Mouse (Mus musculus): ENCODE data around the gene Endov.

Endov gene

GRCm38 (mm10) chr11:119516677-119517361 lies 25.7 kb downstream of the Endov start:
- DNase-seq (ENCODE audit: low spot score), result no peak

- no peak for DNase-seq (ENCODE audit: low spot score)
These were observed 28.2 kb downstream of the Endov start for GRCm38 (mm10) chr11:119519387-119519786.

GRCm38 (mm10) chr11:119520005-119520712 lies 29.0 kb downstream of the Endov start:
- DNase-seq (ENCODE audit: low spot score), result no peak

GRCm38 (mm10) chr11:119520713-119521063 lies 29.5 kb downstream of the Endov start:
- no peak for DNase-seq (ENCODE audit: low spot score)

GRCm38 (mm10) chr11:119521920-119522710 lies 31.0 kb downstream of the Endov start:
- no peak for DNase-seq (ENCODE audit: low spot score)

GRCm38 (mm10) chr11:119522779-119523178 lies 31.6 kb downstream of the Endov start:
- no peak for DNase-seq (ENCODE audit: low spot score)

GRCm38 (mm10) chr11:119523392-119523791 lies 32.2 kb downstream of the Endov start:
- DNase-seq (ENCODE audit: low spot score), result no peak

GRCm38 (mm10) chr11:119524545-119524949 lies 33.4 kb downstream of the Endov start:
- peak; percentile 39 for DNase-seq (ENCODE audit: low spot score)

GRCm38 (mm10) chr11:119526068-119526966 lies 35.2 kb downstream of the Endov start:
- no peak for DNase-seq (ENCODE audit: low spot score)

- no peak for DNase-seq (ENCODE audit: low spot score)
These were observed 37.8 kb downstream of the Endov start for GRCm38 (mm10) chr11:119528930-119529329.

- DNase-seq (ENCODE audit: low spot score), result no peak
These were observed 41.3 kb downstream of the Endov start for GRCm38 (mm10) chr11:119532460-119532859.

GRCm38 (mm10) chr11:119533745-119534144 lies 42.6 kb downstream of the Endov start:
- no peak for DNase-seq (ENCODE audit: low spot score)

GRCm38 (mm10) chr11:119539944-119540343 lies 48.8 kb downstream of the Endov start:
- DNase-seq (ENCODE audit: low spot score), result no peak

- DNase-seq (ENCODE audit: low spot score), result no peak
These were observed 49.4 kb downstream of the Endov start for GRCm38 (mm10) chr11:119540560-119540959.

GRCm38 (mm10) chr11:119541082-119541481 lies 49.9 kb downstream of the Endov start:
- DNase-seq (ENCODE audit: low spot score), result no peak

GRCm38 (mm10) chr11:119542371-119542770 lies 51.2 kb downstream of the Endov start:
- DNase-seq (ENCODE audit: low spot score), result no peak

- no peak for DNase-seq (ENCODE audit: low spot score)
These were observed 51.7 kb downstream of the Endov start for GRCm38 (mm10) chr11:119542886-119543285.

- DNase-seq (ENCODE audit: low spot score), result no peak
These were observed 52.8 kb downstream of the Endov start for GRCm38 (mm10) chr11:119543816-119544517.

GRCm38 (mm10) chr11:119544518-119545105 lies 53.5 kb downstream of the Endov start:
- no peak for DNase-seq (ENCODE audit: low spot score)

GRCm38 (mm10) chr11:119545281-119545680 lies 54.1 kb downstream of the Endov start:
- no peak for DNase-seq (ENCODE audit: low spot score)

All from ovary, postnatal 10 days (tissue).